Mouse (Mus musculus): ENCODE measurements around the gene Mettl15. TPM values are rescaled to one million over a fixed set of nuclear protein-coding genes. Genes with fewer than 3 reads are reported as not detected.
"Not testable (repeated sequence)": the region's sequence is repeated elsewhere in the genome, so short reads cannot be mapped to it uniquely, and the experiment has no call there.

The Mettl15 gene
- total and polyA plus RNA-seq, 2 experiments from 2014 or later: 7.9 to 9.6 TPM

GRCm38 (mm10) chr2:109241947-109242346 is 38.6 kb downstream of the Mettl15 start:
- Histone ChIP-seq H3K27me3 (ENCODE audit: insufficient read depth, low read length) (no peaks in the 10 kb centered on the region), H3K4me1 (ENCODE audit: insufficient read depth, low read length) (no peaks in the 10 kb centered on the region), H3K9me3 (ENCODE audit: low read length) (no peaks in the 10 kb centered on the region), H3K9ac (replicated peaks; ENCODE audit: low read length) (no peak overlapping the region), H3K4me2 (ENCODE audit: low read depth, low read length) (no peak overlapping the region), H3K27ac (no peak overlapping the region), H3K36me3 (ENCODE audit: insufficient read depth, low read length) (no peaks in the 10 kb centered on the region), H3K4me3 (ENCODE audit: low read length) (no peak overlapping the region)
- no peak for DNase-seq (ENCODE audit: low spot score)
- TF ChIP-seq CTCF (IDR thresholded peaks at IDR 0.05; ENCODE audit: low read depth): no peak
- ATAC-seq: no peak
- WGBS: 58% methylated on average over 3 of the region's 3 CpGs

- Histone ChIP-seq H3K9me3 (ENCODE audit: low read length) (no peaks in the 10 kb centered on the region), H3K4me3 (ENCODE audit: low read length) (no peak overlapping the region), H3K27me3 (ENCODE audit: insufficient read depth, low read length) (no peaks in the 10 kb centered on the region), H3K4me1 (ENCODE audit: insufficient read depth, low read length) (no peaks in the 10 kb centered on the region), H3K27ac (no peak overlapping the region), H3K9ac (replicated peaks; ENCODE audit: low read length) (no peak overlapping the region), H3K36me3 (ENCODE audit: insufficient read depth, low read length) (no peaks in the 10 kb centered on the region), H3K4me2 (ENCODE audit: low read depth, low read length) (no peak overlapping the region)
- no peak for TF ChIP-seq CTCF (IDR thresholded peaks at IDR 0.05; ENCODE audit: low read depth)
- DNase-seq (ENCODE audit: low spot score) (no peak), ATAC-seq (no peak)
- 98% methylated on average over 1 of the region's 1 CpGs for WGBS
Measured at GRCm38 (mm10) chr2:109235741-109236140, 44.8 kb downstream of the Mettl15 start.

DNA sequence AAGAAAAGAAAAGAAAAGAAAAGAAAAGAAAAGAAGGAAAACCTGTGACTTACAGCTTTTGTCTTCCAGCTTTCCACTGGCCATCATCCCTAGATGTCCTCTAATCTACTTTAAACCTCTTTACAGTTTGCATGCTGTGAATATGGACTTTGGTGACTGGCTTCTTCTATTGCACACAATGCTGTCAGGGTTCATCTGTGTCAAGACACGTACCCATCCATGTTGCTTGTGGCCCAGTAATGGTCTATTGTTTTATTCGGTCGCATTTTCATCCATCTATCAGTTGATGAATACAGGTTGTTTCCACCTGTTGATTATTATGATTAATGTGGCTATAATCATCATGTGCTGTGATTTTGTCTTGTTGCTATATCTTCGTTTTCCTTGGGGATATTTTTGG is 46.7 kb downstream of the Mettl15 start:
- no peaks in the 10 kb centered on the region for H3K4me1 ChIP-seq (ENCODE audit: insufficient read depth, low read length)
- no peaks in the 10 kb centered on the region for H3K36me3 ChIP-seq (ENCODE audit: insufficient read depth, low read length)
- no peaks in the 10 kb centered on the region for H3K27me3 ChIP-seq (ENCODE audit: insufficient read depth, low read length)
- no peak overlapping the region for H3K4me3 ChIP-seq (ENCODE audit: low read length)
- H3K27ac ChIP-seq: no peak overlapping the region
- 88% methylated on average over 4 of the region's 4 CpGs for WGBS
- TF ChIP-seq CTCF (IDR thresholded peaks at IDR 0.05; ENCODE audit: low read depth): no peak
- no peak overlapping the region for H3K4me2 ChIP-seq (ENCODE audit: low read depth, low read length)
- H3K9me3 ChIP-seq (ENCODE audit: low read length): no peaks in the 10 kb centered on the region
- ATAC-seq (no peak), DNase-seq (ENCODE audit: low spot score) (no peak)
- no peak overlapping the region for H3K9ac ChIP-seq (replicated peaks; ENCODE audit: low read length)

DNA sequence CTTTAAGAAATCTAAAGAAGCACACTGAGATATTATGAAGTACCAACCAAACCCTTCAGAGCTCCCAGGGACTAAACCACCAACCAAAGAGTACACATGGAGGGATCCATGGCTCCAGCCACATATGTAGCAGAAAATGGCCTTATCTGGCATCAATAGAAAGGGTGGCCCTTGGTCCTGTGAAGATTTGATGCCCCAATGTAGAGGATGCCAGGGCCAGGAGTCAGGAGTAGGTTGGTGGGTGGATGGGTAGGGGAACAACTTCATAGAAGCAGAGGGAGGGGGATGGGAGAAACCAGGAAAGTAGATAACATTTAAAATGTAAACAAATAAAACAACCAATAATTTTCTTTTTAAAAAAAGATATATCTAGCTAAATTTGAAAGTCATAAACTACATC is 50.1 kb downstream of the Mettl15 start:
- Histone ChIP-seq H3K9me3 (ENCODE audit: low read length) (no peaks in the 10 kb centered on the region), H3K4me1 (ENCODE audit: insufficient read depth, low read length) (no peaks in the 10 kb centered on the region), H3K36me3 (ENCODE audit: insufficient read depth, low read length) (no peaks in the 10 kb centered on the region), H3K4me3 (ENCODE audit: low read length) (no peak overlapping the region), H3K9ac (replicated peaks; ENCODE audit: low read length) (no peak overlapping the region), H3K27ac (no peak overlapping the region), H3K4me2 (ENCODE audit: low read depth, low read length) (no peak overlapping the region), H3K27me3 (ENCODE audit: insufficient read depth, low read length) (no peaks in the 10 kb centered on the region)
- TF ChIP-seq CTCF (IDR thresholded peaks at IDR 0.05; ENCODE audit: low read depth): no peak
- DNase-seq (ENCODE audit: low spot score) (no peak), ATAC-seq (no peak)

GRCm38 (mm10) chr2:109227196-109227595 is 53.4 kb downstream of the Mettl15 start:
- ATAC-seq: no peak
- Histone ChIP-seq H3K36me3 (ENCODE audit: insufficient read depth, low read length) (no peaks in the 10 kb centered on the region), H3K4me1 (ENCODE audit: insufficient read depth, low read length) (no peaks in the 10 kb centered on the region), H3K4me2 (ENCODE audit: low read depth, low read length) (no peak overlapping the region), H3K9me3 (ENCODE audit: low read length) (no peaks in the 10 kb centered on the region), H3K27me3 (ENCODE audit: insufficient read depth, low read length) (no peaks in the 10 kb centered on the region), H3K9ac (replicated peaks; ENCODE audit: low read length) (no peak overlapping the region), H3K4me3 (ENCODE audit: low read length) (no peak overlapping the region), H3K27ac (no peak overlapping the region)
- DNase-seq (ENCODE audit: low spot score): no peak
- WGBS: 76% methylated on average over 3 of the region's 3 CpGs
- no peak for TF ChIP-seq CTCF (IDR thresholded peaks at IDR 0.05; ENCODE audit: low read depth)

- Histone ChIP-seq H3K4me2 (ENCODE audit: low read depth, low read length) (no peak overlapping the region), H3K4me1 (ENCODE audit: insufficient read depth, low read length) (no peaks in the 10 kb centered on the region), H3K9me3 (ENCODE audit: low read length) (no peaks in the 10 kb centered on the region), H3K36me3 (ENCODE audit: insufficient read depth, low read length) (no peaks in the 10 kb centered on the region), H3K27me3 (ENCODE audit: insufficient read depth, low read length) (no peaks in the 10 kb centered on the region), H3K9ac (replicated peaks; ENCODE audit: low read length) (no peak overlapping the region), H3K4me3 (ENCODE audit: low read length) (no peak overlapping the region), H3K27ac (no peak overlapping the region)
- WGBS: 91% methylated on average over 2 of the region's 2 CpGs
- no peak for DNase-seq (ENCODE audit: low spot score)
- no peak for TF ChIP-seq CTCF (IDR thresholded peaks at IDR 0.05; ENCODE audit: low read depth)
- ATAC-seq: no peak
Measured at GRCm38 (mm10) chr2:109221470-109221869, 59.1 kb downstream of the Mettl15 start.

DNA sequence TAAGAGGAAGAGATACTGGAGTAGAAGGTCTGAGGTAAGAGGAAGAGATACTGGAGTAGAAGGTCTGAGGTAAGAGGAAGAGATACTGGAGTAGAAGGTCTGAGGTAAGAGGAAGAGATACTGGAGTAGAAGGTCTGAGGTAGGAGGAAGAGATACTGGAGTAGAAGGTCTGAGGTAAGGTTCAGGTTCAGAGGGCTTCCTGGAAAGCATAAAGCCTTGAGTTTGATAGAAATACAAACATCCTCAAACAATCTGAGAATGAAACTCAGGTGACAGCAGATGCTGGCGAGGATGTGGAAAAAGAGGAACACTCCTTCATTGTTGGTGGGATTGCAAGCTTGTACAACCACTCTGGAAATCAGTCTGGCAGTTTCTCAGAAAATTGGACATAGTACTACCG is 63.9 kb downstream of the Mettl15 start:
- H3K9me3 ChIP-seq (ENCODE audit: low read length); H3K4me1 ChIP-seq (ENCODE audit: insufficient read depth, low read length); H3K27me3 ChIP-seq (ENCODE audit: insufficient read depth, low read length); DNase-seq (ENCODE audit: low spot score); H3K4me2 ChIP-seq (ENCODE audit: low read depth, low read length); H3K9ac ChIP-seq (replicated peaks; ENCODE audit: low read length); H3K4me3 ChIP-seq (ENCODE audit: low read length); ATAC-seq; H3K36me3 ChIP-seq (ENCODE audit: insufficient read depth, low read length); H3K27ac ChIP-seq: not testable (repeated sequence)
- WGBS: 100% methylated on average over 1 of the region's 2 CpGs

- not testable (repeated sequence) for H3K36me3 ChIP-seq (ENCODE audit: insufficient read depth, low read length)
- 96% methylated on average over 1 of the region's 1 CpGs for WGBS
Measured at GRCm38 (mm10) chr2:109210641-109211040, 69.9 kb downstream of the Mettl15 start.

More at GRCm38 (mm10) chr2:109210641-109211040, 69.9 kb downstream of the Mettl15 start:
- not testable (repeated sequence) for H3K9ac ChIP-seq (replicated peaks; ENCODE audit: low read length); H3K4me2 ChIP-seq (ENCODE audit: low read depth, low read length); H3K27ac ChIP-seq; H3K4me1 ChIP-seq (ENCODE audit: insufficient read depth, low read length); H3K27me3 ChIP-seq (ENCODE audit: insufficient read depth, low read length); H3K9me3 ChIP-seq (ENCODE audit: low read length); ATAC-seq; H3K4me3 ChIP-seq (ENCODE audit: low read length); DNase-seq (ENCODE audit: low spot score)
